Mouse (Mus musculus) forebrain, embryonic 16.5 days (tissue): ENCODE data around the gene Cnpy1. TPM values are rescaled to one million over a fixed set of nuclear protein-coding genes. Genes with fewer than 3 reads are reported as not detected.

Experiments used
- ATAC-seq: fragments of 200-750 bp; cut with Nextera tagmentation; 2 replicates; pipeline ENCODE4 v1.8.0; 2017; ENCODE audit warnings: mild to moderate bottlenecking, moderate library complexity
- H3K27ac ChIP-seq: fragments of 300-500 bp; sonication (generic); 2 replicates; pipeline ENCODE4 v1.5.1; 2014; ENCODE audit warnings: low read length, control low read depth
- H3K27me3 ChIP-seq: fragments of 300-500 bp; sonication (generic); replicated peaks from 2 replicates; pipeline ENCODE4 v1.6.1; 2014; ENCODE audit warnings: low read length; ENCODE audit not compliant: control insufficient read depth, insufficient read depth
- H3K36me3 ChIP-seq: fragments of 300-500 bp; sonication (generic); 2 replicates; pipeline ENCODE4 v1.6.1; 2014; ENCODE audit not compliant: control insufficient read depth, insufficient read depth
- H3K4me1 ChIP-seq: fragments of 300-500 bp; sonication (generic); replicated peaks from 2 replicates; pipeline ENCODE4 v1.6.1; 2014; ENCODE audit warnings: low read length; ENCODE audit not compliant: control insufficient read depth, insufficient read depth
- H3K4me2 ChIP-seq: fragments of 300-500 bp; sonication (generic); 2 replicates; pipeline ENCODE4 v1.6.1; 2014; ENCODE audit warnings: mild to moderate bottlenecking, low read length, control low read depth
- H3K4me3 ChIP-seq: fragments of 300-500 bp; sonication (generic); replicated peaks from 2 replicates; pipeline ENCODE4 v1.5.1; 2014; ENCODE audit warnings: mild to moderate bottlenecking, low read length, control low read depth
- H3K9ac ChIP-seq: fragments of 300-500 bp; sonication (generic); replicated peaks from 2 replicates; pipeline ENCODE4 v1.6.1; 2014; ENCODE audit warnings: low read depth, low read length, control low read depth
- H3K9me3 ChIP-seq: fragments of 300-500 bp; sonication (generic); 2 replicates; pipeline ENCODE4 v1.6.1; 2016; ENCODE audit warnings: low read length; ENCODE audit not compliant: control insufficient read depth
- WGBS: fragments of 180-500 bp; shearing (Covaris S2); extraction: QIAGEN DNeasy Blood & Tissue Kit; methylation state at CpG from one replicate; pipeline ENCODE4 v1.1.7; 2014; 5-methylcytosine and 5-hydroxymethylcytosine counted together
- polyA plus RNA-seq: library from polyadenylated mRNA; unstranded; fragments of >200 nt; fragmentation: Nextera tagmentation; extraction: Ambion mirVana; gene quantifications from 2 replicates; pipeline ENCODE4 v1.2.1, GENCODE M21; 2015

Gene Cnpy1
- polyA plus RNA-seq, 1 experiment from 2014 or later = 1.1 TPM

DNA sequence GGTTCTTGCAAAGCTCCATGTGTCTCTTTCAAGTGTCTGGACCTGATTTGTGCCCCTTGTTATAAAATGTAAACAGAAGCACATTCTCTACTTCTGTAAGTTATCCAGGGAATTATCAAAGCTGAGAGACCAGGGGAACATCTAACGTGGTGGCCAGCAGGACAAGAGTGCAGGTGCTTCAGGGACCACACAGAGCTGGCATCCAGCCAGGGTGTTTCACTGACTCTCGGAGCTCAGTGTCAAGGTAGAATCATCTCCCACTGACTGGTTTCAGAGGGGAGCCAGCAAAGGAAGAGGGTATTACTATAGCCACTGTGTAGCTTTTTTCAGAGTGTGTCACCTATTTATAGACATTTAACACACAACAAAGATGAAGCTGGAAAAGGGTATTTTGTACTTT, 22.0 kb upstream of the Cnpy1 start:
- no peaks in the 10 kb centered on the region for H3K36me3 ChIP-seq
- H3K4me3 ChIP-seq = no peak overlapping the region
- WGBS = 37% methylated on average over 2 of the region's 2 CpGs
- no peak overlapping the region for H3K4me2 ChIP-seq
- H3K9ac ChIP-seq = no peak overlapping the region
- H3K9me3 ChIP-seq = no peaks in the 10 kb centered on the region
- ATAC-seq = no peak
- H3K27ac ChIP-seq = no peak overlapping the region
- no peaks in the 10 kb centered on the region for H3K27me3 ChIP-seq
- no peaks in the 10 kb centered on the region for H3K4me1 ChIP-seq

DNA sequence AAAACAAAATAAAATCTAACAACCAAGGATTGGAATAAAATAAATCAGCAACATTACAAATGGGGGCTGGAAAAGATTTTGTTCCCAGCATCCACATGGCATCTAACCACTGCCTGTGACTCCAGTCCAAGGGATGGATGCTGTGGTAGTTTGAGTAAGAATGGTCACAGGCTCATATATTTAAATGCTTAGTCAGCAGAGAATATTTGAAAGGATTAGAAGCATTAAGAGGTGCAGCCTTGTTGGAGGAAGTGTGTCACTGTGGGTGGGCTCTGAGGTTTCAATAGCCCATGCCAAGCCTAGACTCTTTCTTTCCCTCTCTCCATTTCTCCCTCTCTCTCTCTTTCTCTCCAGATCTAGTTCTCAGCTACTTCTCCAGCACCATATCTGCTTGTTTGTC, 20.0 kb upstream of the Cnpy1 start:
- Histone ChIP-seq H3K9me3 (no peaks in the 10 kb centered on the region), H3K9ac (no peak overlapping the region), H3K4me3 (no peak overlapping the region), H3K4me2 (no peak overlapping the region), H3K27me3 (no peaks in the 10 kb centered on the region), H3K27ac (no peak overlapping the region), H3K36me3 (no peaks in the 10 kb centered on the region), H3K4me1 (no peaks in the 10 kb centered on the region)
- no peak for ATAC-seq

DNA sequence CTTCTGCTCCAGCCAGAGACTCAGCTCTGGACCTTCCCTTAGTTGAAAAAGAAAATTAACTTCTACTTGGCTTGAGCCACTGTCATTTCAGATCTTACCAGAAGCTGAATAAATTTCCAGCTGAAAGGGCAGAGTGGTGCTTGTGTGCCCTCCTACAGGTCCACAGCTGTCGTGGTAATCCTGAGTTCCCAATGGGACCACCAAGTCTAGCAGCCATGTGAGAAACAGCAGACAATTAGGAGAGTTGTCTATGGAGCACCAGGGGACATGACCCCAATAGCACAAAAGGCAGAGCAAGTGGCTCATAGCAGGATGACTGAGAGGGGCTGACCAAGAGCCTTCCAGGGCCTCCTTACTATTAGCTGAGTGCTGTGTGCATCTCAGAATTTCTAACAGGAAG, 18.2 kb upstream of the Cnpy1 start:
- Histone ChIP-seq H3K36me3 (no peaks in the 10 kb centered on the region), H3K27me3 (no peaks in the 10 kb centered on the region), H3K4me3 (no peak overlapping the region), H3K4me1 (no peaks in the 10 kb centered on the region), H3K9ac (no peak overlapping the region), H3K4me2 (no peak overlapping the region), H3K9me3 (no peaks in the 10 kb centered on the region), H3K27ac (no peak overlapping the region)
- WGBS = 18% methylated on average over 1 of the region's 1 CpGs
- ATAC-seq = no peak

DNA sequence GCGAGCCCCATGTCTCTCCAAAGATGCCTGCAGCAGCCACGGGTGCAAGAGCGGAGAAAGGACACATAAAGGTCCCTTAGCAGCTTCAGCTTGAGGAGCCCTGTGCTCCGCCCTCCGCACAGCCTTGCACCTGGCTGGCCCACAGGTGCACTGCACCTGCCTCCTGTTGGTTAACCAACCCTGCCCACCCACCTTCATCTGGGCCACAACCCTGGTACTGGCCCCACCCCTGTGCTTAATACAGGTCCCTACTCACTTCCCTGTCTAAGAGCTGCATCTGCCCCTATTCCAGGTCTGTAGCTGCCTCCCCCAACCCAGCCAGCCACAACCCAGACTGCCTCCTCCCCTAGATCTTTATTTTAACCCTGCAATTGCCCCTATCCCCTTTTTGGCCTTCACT, 16.5 kb upstream of the Cnpy1 start:
- H3K27me3 ChIP-seq = no peaks in the 10 kb centered on the region
- no peaks in the 10 kb centered on the region for H3K4me1 ChIP-seq
- H3K4me2 ChIP-seq = no peak overlapping the region
- H3K9ac ChIP-seq = no peak overlapping the region
- no peak for ATAC-seq
- H3K36me3 ChIP-seq = no peaks in the 10 kb centered on the region
- 91% methylated on average over 5 of the region's 5 CpGs for WGBS
- H3K27ac ChIP-seq = no peak overlapping the region
- H3K4me3 ChIP-seq = no peak overlapping the region
- H3K9me3 ChIP-seq = no peaks in the 10 kb centered on the region

DNA sequence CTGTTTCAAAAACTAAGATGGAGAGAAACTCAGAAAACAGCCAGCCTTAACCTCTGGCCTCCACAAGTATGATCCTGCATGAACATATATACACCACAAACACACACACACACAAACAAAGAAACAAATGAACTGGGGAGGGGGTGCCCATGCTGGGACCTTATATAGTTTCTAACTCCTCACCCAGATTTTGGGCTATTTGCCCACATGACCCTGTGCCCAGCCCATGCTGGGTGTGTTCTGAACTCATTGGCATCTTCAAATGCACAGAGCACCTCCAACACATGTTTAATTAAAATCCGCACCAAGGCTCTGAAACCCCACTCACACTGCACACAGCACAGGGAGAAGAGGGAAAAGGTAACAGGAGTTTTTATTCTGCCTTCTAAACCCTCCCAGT, 14.3 kb upstream of the Cnpy1 start:
- no peaks in the 10 kb centered on the region for H3K4me1 ChIP-seq
- WGBS = 84% methylated on average over 1 of the region's 1 CpGs

DNA sequence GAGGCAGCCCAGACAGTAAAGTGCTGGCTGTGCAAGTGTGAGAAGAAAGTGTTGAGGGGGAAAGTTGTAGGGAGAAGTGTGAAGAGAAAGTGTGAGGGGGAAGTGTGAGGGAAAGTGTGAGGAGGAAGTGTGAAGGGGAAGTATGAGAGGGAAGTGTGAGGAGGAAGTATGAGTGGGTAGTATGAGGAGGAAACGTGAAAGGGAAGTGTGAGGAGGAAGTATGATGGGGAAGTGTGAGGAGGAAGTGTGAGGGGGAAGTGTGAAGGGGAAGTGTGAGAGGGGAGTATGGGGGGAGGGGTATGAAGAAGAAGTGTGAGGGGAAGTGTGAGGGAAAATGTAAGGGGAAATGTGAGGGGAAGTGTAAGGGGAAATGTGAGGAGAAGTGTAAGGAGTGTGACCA, 13.8 kb upstream of the Cnpy1 start:
- 56% methylated on average over 1 of the region's 1 CpGs for WGBS
- Histone ChIP-seq H3K27me3 (no peaks in the 10 kb centered on the region), H3K27ac (no peak overlapping the region), H3K4me3 (no peak overlapping the region), H3K36me3 (no peaks in the 10 kb centered on the region), H3K4me2 (no peak overlapping the region), H3K4me1 (no peaks in the 10 kb centered on the region), H3K9ac (no peak overlapping the region), H3K9me3 (no peaks in the 10 kb centered on the region)
- ATAC-seq = no peak

More for the DNA sequence above, 14.3 kb upstream of the Cnpy1 start:
- no peaks in the 10 kb centered on the region for H3K27me3 ChIP-seq
- H3K4me3 ChIP-seq = no peak overlapping the region
- H3K9me3 ChIP-seq = no peaks in the 10 kb centered on the region
- no peak for ATAC-seq
- H3K27ac ChIP-seq = no peak overlapping the region
- no peaks in the 10 kb centered on the region for H3K36me3 ChIP-seq
- no peak overlapping the region for H3K9ac ChIP-seq
- no peak overlapping the region for H3K4me2 ChIP-seq

DNA sequence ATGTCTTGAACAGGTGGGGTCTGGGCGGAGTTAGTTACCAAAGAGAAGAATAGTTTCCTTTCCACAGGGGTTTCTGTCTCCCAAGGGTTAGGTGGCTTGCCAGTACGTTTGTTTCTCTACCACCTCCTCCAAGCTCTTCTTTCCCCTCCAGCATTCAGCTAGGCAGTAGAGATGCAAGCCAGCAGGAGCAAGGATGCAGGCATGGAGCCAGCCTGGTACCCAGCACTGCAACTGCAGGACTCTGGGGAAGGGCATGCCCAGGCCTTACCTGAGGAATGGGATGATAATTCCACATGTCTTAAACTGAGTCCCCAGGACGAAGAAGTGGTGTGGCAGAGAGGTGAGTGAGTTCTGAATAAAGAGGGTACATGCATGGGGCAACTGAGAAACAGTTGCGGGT, 12.2 kb upstream of the Cnpy1 start:
- H3K9me3 ChIP-seq = no peaks in the 10 kb centered on the region
- H3K4me2 ChIP-seq = no peak overlapping the region
- ATAC-seq = no peak
- 73% methylated on average over 4 of the region's 4 CpGs for WGBS
- H3K27me3 ChIP-seq = no peaks in the 10 kb centered on the region
- H3K9ac ChIP-seq = no peak overlapping the region
- H3K27ac ChIP-seq = no peak overlapping the region
- H3K4me1 ChIP-seq = no peaks in the 10 kb centered on the region
- H3K4me3 ChIP-seq = no peak overlapping the region
- H3K36me3 ChIP-seq = no peaks in the 10 kb centered on the region

DNA sequence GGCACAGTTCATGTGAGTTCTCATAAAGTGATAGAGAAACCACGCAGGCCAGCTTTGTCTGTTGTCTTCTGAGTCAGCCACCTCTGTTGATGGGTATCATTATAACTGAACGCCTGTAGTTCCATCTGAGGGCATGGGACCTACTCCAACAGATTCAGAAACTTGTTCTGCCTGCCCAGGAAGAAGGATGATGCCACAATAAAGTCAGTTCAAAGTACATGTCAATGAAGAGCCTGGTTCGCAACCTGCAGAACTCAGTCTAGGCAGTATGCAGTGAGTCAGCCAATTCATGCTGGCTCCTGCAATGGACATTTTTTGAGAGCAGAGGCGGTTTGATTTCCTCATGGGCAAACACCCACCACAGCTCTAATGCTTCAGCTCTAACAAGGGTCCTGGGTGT, 7.4 kb upstream of the Cnpy1 start:
- Histone ChIP-seq H3K9me3 (no peaks in the 10 kb centered on the region), H3K4me1 (0 out of 2 replicates have a peak, but pooled peaks cover 4% of the 10 kb centered on the region), H3K9ac (no peak overlapping the region), H3K36me3 (no peaks in the 10 kb centered on the region), H3K4me2 (no peak overlapping the region), H3K27me3 (no peaks in the 10 kb centered on the region), H3K4me3 (no peak overlapping the region), H3K27ac (no peak overlapping the region)
- 89% methylated on average over 4 of the region's 4 CpGs for WGBS
- ATAC-seq = no peak

DNA sequence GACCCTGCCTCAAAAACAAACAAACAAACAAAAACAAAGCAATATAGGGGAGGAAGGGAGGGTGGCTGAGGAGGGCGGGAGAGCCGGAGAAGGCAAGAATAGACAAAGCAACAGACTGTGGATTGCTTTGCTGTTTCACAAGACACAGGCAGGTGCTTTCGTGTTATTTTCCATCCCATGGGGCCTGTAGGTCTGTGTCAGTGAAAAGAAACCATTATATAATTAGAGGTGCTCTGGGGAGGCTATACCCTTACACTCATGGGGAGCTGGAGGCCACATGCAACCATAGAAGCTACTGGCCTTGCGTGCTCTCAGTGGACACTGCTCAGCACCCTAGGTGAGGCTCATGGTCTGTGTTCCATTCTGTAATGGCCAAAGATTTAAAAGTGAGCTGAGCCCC, 6.7 kb upstream of the Cnpy1 start:
- 89% methylated on average over 4 of the region's 4 CpGs for WGBS
- 0 out of 2 replicates have a peak, but pooled peaks cover 4% of the 10 kb centered on the region for H3K4me1 ChIP-seq
- ATAC-seq = no peak
- H3K4me2 ChIP-seq = no peak overlapping the region
- H3K4me3 ChIP-seq = no peak overlapping the region
- H3K27me3 ChIP-seq = no peaks in the 10 kb centered on the region
- H3K36me3 ChIP-seq = no peaks in the 10 kb centered on the region
- no peak overlapping the region for H3K27ac ChIP-seq
- H3K9ac ChIP-seq = no peak overlapping the region
- H3K9me3 ChIP-seq = no peaks in the 10 kb centered on the region

DNA sequence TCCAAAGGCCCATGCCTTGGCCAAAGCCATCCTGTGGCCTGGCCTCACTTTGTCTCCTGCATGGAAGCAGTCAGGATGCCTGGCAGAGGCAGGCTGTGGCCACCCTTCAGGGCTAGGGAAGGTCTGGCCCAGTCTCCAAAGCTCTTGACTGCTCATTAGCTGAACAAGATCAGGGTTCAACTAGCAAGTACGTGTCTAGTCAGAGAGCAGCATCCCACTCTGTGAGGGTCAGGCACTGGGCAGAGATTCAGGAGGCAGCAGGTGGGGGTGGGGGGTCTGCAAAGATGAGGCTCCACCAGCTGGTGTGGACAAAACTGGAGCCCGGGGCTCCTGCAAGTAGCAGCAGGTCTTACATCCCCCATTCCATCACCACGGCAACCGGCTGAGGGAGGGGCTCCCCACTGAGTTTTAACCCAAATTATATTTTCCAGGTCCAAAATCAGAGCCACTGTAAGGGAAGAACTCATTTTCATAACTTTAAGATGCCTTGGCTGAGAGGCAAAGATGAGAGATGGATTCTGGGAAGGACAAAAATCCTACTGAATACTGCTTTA, 5.7 kb upstream of the Cnpy1 start:
- Histone ChIP-seq H3K4me1 (0 out of 2 replicates have a peak, but pooled peaks cover 4% of the 10 kb centered on the region), H3K36me3 (no peaks in the 10 kb centered on the region), H3K4me3 (no peak overlapping the region), H3K27me3 (no peaks in the 10 kb centered on the region), H3K27ac (no peak overlapping the region), H3K9me3 (no peaks in the 10 kb centered on the region), H3K9ac (no peak overlapping the region), H3K4me2 (no peak overlapping the region)
- ATAC-seq = no peak
- 35% methylated on average over 4 of the region's 4 CpGs for WGBS
